Mouse (Mus musculus): ENCODE data around the gene Grin1. TPM values are rescaled to one million over a fixed set of nuclear protein-coding genes. Genes with fewer than 3 reads are reported as not detected.

Gene Grin1
- polyA plus RNA-seq, 1 experiment from 2014 or later: 5.6 TPM

DNA sequence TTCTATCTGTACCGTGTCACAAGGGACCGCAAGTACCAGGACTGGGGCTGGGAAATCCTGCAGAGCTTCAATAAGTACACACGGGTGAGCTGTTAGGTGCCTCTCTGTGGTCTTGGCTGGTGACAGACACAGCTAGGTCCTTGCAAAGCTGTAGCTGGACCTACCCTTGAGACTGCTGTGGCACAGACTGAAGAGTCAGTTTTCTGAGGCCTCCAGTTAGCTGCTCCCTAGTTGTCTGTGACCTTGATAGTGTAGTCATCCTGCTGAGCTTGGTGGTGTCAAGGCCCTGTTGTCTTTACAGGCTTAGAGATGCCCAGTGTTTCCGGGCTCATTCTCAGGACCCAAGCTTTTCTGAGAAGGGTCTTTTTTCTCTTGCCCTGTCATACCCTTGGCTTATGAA lies 30.5 kb upstream of the Grin1 start:
- Histone ChIP-seq H3K27ac (no peak overlapping the region), H3K4me3 (no peak overlapping the region), H3K36me3 (ENCODE audit: poor library complexity, severe bottlenecking) (peaks cover 93% of the 10 kb centered on the region), H3K4me1 (no peaks in the 10 kb centered on the region), H3K27me3 (no peaks in the 10 kb centered on the region), H3K9me3 (replicated peaks) (no peaks in the 10 kb centered on the region), H3K4me2 (no peak overlapping the region), H3K9ac (no peak overlapping the region)
- no peak for ATAC-seq
- 97% methylated on average over 4 of the region's 4 CpGs for WGBS

- Histone ChIP-seq H3K4me3 (no peak overlapping the region), H3K27ac (no peak overlapping the region), H3K9me3 (replicated peaks) (no peaks in the 10 kb centered on the region), H3K4me2 (no peak overlapping the region), H3K4me1 (no peaks in the 10 kb centered on the region), H3K36me3 (ENCODE audit: poor library complexity, severe bottlenecking) (peaks cover 98% of the 10 kb centered on the region), H3K27me3 (no peaks in the 10 kb centered on the region), H3K9ac (no peak overlapping the region)
- no peak for ATAC-seq
- 96% methylated on average over 7 of the region's 7 CpGs for WGBS
These were observed 29.2 kb upstream of the Grin1 start for GRCm38 (mm10) chr2:25348162-25348561.

GRCm38 (mm10) chr2:25338303-25338702 lies 19.3 kb upstream of the Grin1 start:
- H3K36me3 ChIP-seq (ENCODE audit: poor library complexity, severe bottlenecking): peaks cover 88% of the 10 kb centered on the region

GRCm38 (mm10) chr2:25333569-25333968 lies 14.6 kb upstream of the Grin1 start:
- peak overlapping the region; percentile 92 for H3K9ac ChIP-seq
- no peaks in the 10 kb centered on the region for H3K27me3 ChIP-seq
- no peaks in the 10 kb centered on the region for H3K9me3 ChIP-seq (replicated peaks)
- H3K4me1 ChIP-seq: peaks cover 21% of the 10 kb centered on the region
- 70% methylated on average over 2 of the region's 2 CpGs for WGBS
- H3K27ac ChIP-seq: no peak overlapping the region
- peak overlapping the region; percentile 97 for H3K4me2 ChIP-seq
- no peak for ATAC-seq
- H3K4me3 ChIP-seq: peak overlapping the region; percentile 90
- peaks cover 48% of the 10 kb centered on the region for H3K36me3 ChIP-seq (ENCODE audit: poor library complexity, severe bottlenecking)

More at GRCm38 (mm10) chr2:25338303-25338702, 19.3 kb upstream of the Grin1 start:
- Histone ChIP-seq H3K27ac (no peak overlapping the region), H3K4me2 (no peak overlapping the region), H3K4me3 (no peak overlapping the region), H3K4me1 (peaks cover 8% of the 10 kb centered on the region), H3K27me3 (no peaks in the 10 kb centered on the region), H3K9me3 (replicated peaks) (no peaks in the 10 kb centered on the region), H3K9ac (no peak overlapping the region)
- WGBS: 96% methylated on average over 6 of the region's 6 CpGs
- no peak for ATAC-seq

DNA sequence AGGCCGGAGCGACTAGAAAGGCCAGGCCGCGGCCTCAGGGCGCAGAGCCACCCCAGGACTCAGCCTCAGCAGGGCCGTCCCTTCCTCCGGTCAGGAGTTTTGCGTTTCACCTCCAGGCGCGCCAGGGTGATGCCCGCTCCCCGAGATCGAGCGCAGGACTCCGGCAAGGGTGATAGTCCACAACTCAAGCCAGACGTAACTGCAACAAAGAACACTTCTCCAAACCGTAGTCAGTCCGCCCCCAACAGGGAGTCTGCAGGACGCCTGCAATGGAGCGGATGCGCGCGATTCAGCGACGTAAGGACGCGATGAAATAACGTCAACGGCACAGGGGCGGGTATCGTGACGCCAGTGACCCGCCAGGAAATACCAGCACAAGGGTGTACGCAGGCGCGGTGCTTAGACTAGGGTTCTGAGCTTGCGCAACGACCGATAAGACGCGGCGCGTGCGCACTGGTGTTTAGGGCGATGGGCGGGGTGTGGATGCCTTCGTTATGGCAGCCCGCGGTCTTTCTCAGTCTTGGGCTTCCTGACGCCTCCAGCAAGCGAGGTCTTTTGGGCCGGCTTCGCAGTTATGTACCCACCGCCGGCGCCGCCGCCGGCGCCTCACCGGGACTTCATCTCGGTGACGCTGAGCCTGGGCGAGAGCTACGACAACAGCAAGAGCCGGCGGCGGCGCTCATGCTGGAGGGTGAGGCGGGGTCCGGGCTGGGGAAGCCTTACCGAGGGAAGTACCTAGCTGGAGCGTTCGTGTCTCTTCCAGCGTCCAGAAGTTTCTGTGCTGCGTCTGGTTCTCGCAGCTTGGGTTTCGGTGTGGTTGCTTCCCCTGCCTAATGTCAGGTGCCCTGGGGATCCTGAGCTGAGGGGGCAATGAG lies 13.5 kb upstream of the Grin1 start, which contains the start of gene Man1b1:
Gene Man1b1, plus strand, starts transcription at position 53 of the 875 bp plus-strand sequence.
- Histone ChIP-seq H3K4me3 (peak within 1 kb of the TSS; percentile 90), H3K9ac (peak within 1 kb of the TSS; percentile 92), H3K27ac (peak within 1 kb of the TSS; percentile 83), H3K9me3 (replicated peaks) (no peaks in the 10 kb centered on the region), H3K27me3 (no peaks in the 10 kb centered on the region), H3K4me1 (peaks cover 21% of the 10 kb centered on the region), H3K4me2 (peak within 1 kb of the TSS; percentile 97), H3K36me3 (ENCODE audit: poor library complexity, severe bottlenecking) (peaks cover 37% of the 10 kb centered on the region)
- WGBS: under 1% methylated on average over 78 of the region's 78 CpGs
- ATAC-seq: peak; percentile 98

GRCm38 (mm10) chr2:25331470-25331869 lies 12.5 kb upstream of the Grin1 start:
- Histone ChIP-seq H3K9me3 (replicated peaks) (no peaks in the 10 kb centered on the region), H3K27me3 (no peaks in the 10 kb centered on the region), H3K27ac (no peak overlapping the region), H3K36me3 (ENCODE audit: poor library complexity, severe bottlenecking) (peaks cover 27% of the 10 kb centered on the region), H3K9ac (peak overlapping the region; percentile 92), H3K4me2 (peak overlapping the region; percentile 97), H3K4me1 (peaks cover 21% of the 10 kb centered on the region), H3K4me3 (peak overlapping the region; percentile 90)
- WGBS: 63% methylated on average over 9 of the region's 9 CpGs
- no peak for ATAC-seq

- Histone ChIP-seq H3K9me3 (replicated peaks) (no peaks in the 10 kb centered on the region), H3K4me3 (no peak overlapping the region), H3K4me1 (peaks cover 15% of the 10 kb centered on the region), H3K9ac (no peak overlapping the region), H3K36me3 (ENCODE audit: poor library complexity, severe bottlenecking) (no peaks in the 10 kb centered on the region), H3K4me2 (no peak overlapping the region), H3K27ac (no peak overlapping the region), H3K27me3 (0 out of 2 replicates have a peak, but pooled peaks cover 3% of the 10 kb centered on the region)
- ATAC-seq: no peak
- 33% methylated on average over 7 of the region's 7 CpGs for WGBS
These were observed 9.5 kb upstream of the Grin1 start for GRCm38 (mm10) chr2:25328440-25328839.

- H3K27ac ChIP-seq: no peak overlapping the region
- peaks cover under 1% of the 10 kb centered on the region; the same call in 1 of the 2 replicates for H3K4me1 ChIP-seq
- H3K9me3 ChIP-seq (replicated peaks): no peaks in the 10 kb centered on the region
- no peak for ATAC-seq
- H3K4me2 ChIP-seq: no peak overlapping the region
- no peaks in the 10 kb centered on the region for H3K36me3 ChIP-seq (ENCODE audit: poor library complexity, severe bottlenecking)
- WGBS: 75% methylated on average over 2 of the region's 2 CpGs
- peaks cover 17% of the 10 kb centered on the region for H3K27me3 ChIP-seq
- H3K4me3 ChIP-seq: no peak overlapping the region
- H3K9ac ChIP-seq: no peak overlapping the region
These were observed 7.0 kb upstream of the Grin1 start for GRCm38 (mm10) chr2:25326036-25326435.

- H3K9me3 ChIP-seq (replicated peaks): no peaks in the 10 kb centered on the region
- H3K4me1 ChIP-seq: peaks cover 3% of the 10 kb centered on the region; the same call in 1 of the 2 replicates
- no peak overlapping the region for H3K4me3 ChIP-seq
- H3K36me3 ChIP-seq (ENCODE audit: poor library complexity, severe bottlenecking): no peaks in the 10 kb centered on the region
- 44% methylated on average over 2 of the region's 2 CpGs for WGBS
- H3K4me2 ChIP-seq: no peak overlapping the region
- no peak for ATAC-seq
- no peak overlapping the region for H3K9ac ChIP-seq
- peaks cover 75% of the 10 kb centered on the region for H3K27me3 ChIP-seq
- no peak overlapping the region for H3K27ac ChIP-seq
These were observed 1.1 kb upstream of the Grin1 start for GRCm38 (mm10) chr2:25320084-25320483.

DNA sequence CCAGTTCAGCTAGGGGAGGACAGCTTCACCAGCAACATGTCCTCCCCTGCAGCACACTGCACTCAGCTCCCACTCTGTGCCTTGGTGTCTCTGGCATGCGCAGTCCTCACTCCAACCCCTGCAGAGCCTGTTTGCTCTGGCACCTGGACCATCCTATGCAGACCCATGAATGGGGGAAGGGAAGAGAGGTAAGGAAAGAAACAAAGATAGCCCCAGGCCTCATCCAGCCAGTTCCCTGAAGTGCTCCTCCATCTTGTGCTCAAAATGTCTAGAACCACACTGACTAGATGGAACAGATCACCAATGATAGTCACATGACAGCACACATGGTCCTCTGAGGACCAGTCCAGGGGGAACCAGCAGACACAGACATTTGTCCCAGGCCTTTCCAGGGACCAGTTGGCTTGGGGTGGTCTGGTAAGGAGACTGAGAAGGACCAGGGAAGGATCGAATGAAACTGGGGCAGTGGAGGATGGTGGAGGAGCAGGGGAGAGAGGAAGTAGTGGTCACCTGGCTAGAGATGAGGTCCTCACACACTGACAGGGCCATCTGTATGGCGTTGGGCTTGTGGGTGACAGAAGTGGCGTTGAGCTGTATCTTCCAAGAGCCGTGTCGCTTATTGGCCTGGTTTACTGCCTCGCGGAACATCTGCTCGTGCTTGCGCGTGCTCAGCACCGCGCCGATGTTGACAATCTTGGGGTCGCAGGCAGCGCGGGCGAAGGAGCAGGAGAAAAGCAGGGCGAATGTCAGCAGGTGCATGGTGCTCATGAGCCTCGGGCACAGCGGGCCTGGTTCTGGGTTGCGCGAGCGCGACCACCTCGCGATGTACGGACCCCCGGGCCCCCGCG lies 644 bp downstream of the Grin1 start:
- H3K27me3 ChIP-seq: peaks cover 89% of the 10 kb centered on the region
- H3K4me3 ChIP-seq: peak overlapping the region; percentile 43
- no peaks in the 10 kb centered on the region for H3K9me3 ChIP-seq (replicated peaks)
- H3K36me3 ChIP-seq (ENCODE audit: poor library complexity, severe bottlenecking): no peaks in the 10 kb centered on the region
- peak overlapping the region; percentile 60 for H3K4me2 ChIP-seq
- ATAC-seq: peak; percentile 65
- no peak overlapping the region for H3K27ac ChIP-seq
- 7% methylated on average over 31 of the region's 31 CpGs for WGBS
- peak overlapping the region; percentile 58 for H3K9ac ChIP-seq
- peaks cover 3% of the 10 kb centered on the region; the same call in 1 of the 2 replicates for H3K4me1 ChIP-seq

- Histone ChIP-seq H3K9me3 (replicated peaks) (no peaks in the 10 kb centered on the region), H3K9ac (no peak overlapping the region), H3K4me2 (no peak overlapping the region), H3K27me3 (peaks cover 98% of the 10 kb centered on the region), H3K4me3 (no peak overlapping the region), H3K36me3 (ENCODE audit: poor library complexity, severe bottlenecking) (no peaks in the 10 kb centered on the region), H3K27ac (no peak overlapping the region), H3K4me1 (no peaks in the 10 kb centered on the region)
- WGBS: 6% methylated on average over 11 of the region's 11 CpGs
- no peak for ATAC-seq
These were observed 7.5 kb downstream of the Grin1 start for GRCm38 (mm10) chr2:25311491-25311891.

- no peaks in the 10 kb centered on the region for H3K9me3 ChIP-seq (replicated peaks)
- no peak overlapping the region for H3K9ac ChIP-seq
- no peak overlapping the region for H3K4me2 ChIP-seq
- no peak overlapping the region for H3K4me3 ChIP-seq
- H3K36me3 ChIP-seq (ENCODE audit: poor library complexity, severe bottlenecking): no peaks in the 10 kb centered on the region
- no peak for ATAC-seq
- H3K27me3 ChIP-seq: peaks cover 98% of the 10 kb centered on the region
- WGBS: 2% methylated on average over 22 of the region's 22 CpGs
- H3K27ac ChIP-seq: no peak overlapping the region
- H3K4me1 ChIP-seq: no peaks in the 10 kb centered on the region
These were observed 8.0 kb downstream of the Grin1 start for GRCm38 (mm10) chr2:25310969-25311368.
